Mouse (Mus musculus) E14TG2a.4 (cell line): Measurements from ENCODE around the gene Dntt.

Source experiments
- CTCF ChIP-seq: conservative IDR thresholded peaks from 2 replicates; pipeline ENCODE4 v1.5.1; 2014; ENCODE audit warnings: low read length
- NANOG ChIP-seq: IDR thresholded peaks from 2 replicates; pipeline ENCODE4 v1.6.1; 2014; ENCODE audit warnings: borderline replicate concordance, low read length, mixed read lengths

GRCm38 (mm10) chr19:41088491-41088890, 59.4 kb downstream of the Dntt start:
- TF ChIP-seq NANOG = no peak
- no peak for TF ChIP-seq CTCF
